Mouse (Mus musculus) embryonic facial prominence, embryonic 13.5 days (tissue): Measurements from ENCODE around the gene Sema4c. TPM values are rescaled to one million over a fixed set of nuclear protein-coding genes. Genes with fewer than 3 reads are reported as not detected.

Source experiments
- ATAC-seq: fragments of 200-750 bp; cut with Nextera tagmentation; 2 replicates; pipeline ENCODE4 v1.8.0; 2017; ENCODE audit warnings: low read depth; ENCODE audit not compliant: insufficient number of reproducible peaks, insufficient read depth, low FRiP score, low TSS enrichment
- H3K27ac ChIP-seq: fragments of 300-500 bp; sonication (generic); 2 replicates; pipeline ENCODE4 v1.5.1; 2015; ENCODE audit warnings: moderate library complexity, mild to moderate bottlenecking, inconsistent platforms
- H3K27me3 ChIP-seq: fragments of 300-500 bp; sonication (generic); 2 replicates; pipeline ENCODE4 v1.6.1; 2015; ENCODE audit warnings: mild to moderate bottlenecking, inconsistent platforms
- H3K36me3 ChIP-seq: fragments of 300-500 bp; sonication (generic); 2 replicates; pipeline ENCODE4 v1.6.1; 2015; ENCODE audit warnings: mild to moderate bottlenecking, inconsistent platforms
- H3K4me1 ChIP-seq: fragments of 300-500 bp; sonication (generic); 2 replicates; pipeline ENCODE4 v1.6.1; 2015; ENCODE audit warnings: inconsistent platforms
- H3K4me2 ChIP-seq: fragments of 300-500 bp; sonication (generic); 2 replicates; pipeline ENCODE4 v1.6.1; 2015; ENCODE audit warnings: moderate library complexity, mild to moderate bottlenecking, inconsistent platforms
- H3K4me3 ChIP-seq: fragments of 300-500 bp; sonication (generic); 2 replicates; pipeline ENCODE4 v1.5.1; 2015; ENCODE audit warnings: mild to moderate bottlenecking, inconsistent platforms
- H3K9ac ChIP-seq: fragments of 300-500 bp; sonication (generic); 2 replicates; pipeline ENCODE4 v1.6.1; 2015; ENCODE audit warnings: mild to moderate bottlenecking, inconsistent platforms
- H3K9me3 ChIP-seq: fragments of 300-500 bp; sonication (generic); 2 replicates; pipeline ENCODE4 v1.6.1; 2016; ENCODE audit warnings: inconsistent platforms
- WGBS: fragments of 180-500 bp; shearing (Covaris S2); methylation state at CpG from one replicate; pipeline ENCODE4 v1.1.7; 2015; ENCODE audit warnings: mixed read lengths; 5-methylcytosine and 5-hydroxymethylcytosine counted together
- microRNA-seq: library from miRNA; unstranded; fragments of <30 nt; microRNA quantifications from one replicate; pipeline ENCODE4, GENCODE M21; 2016
- polyA plus RNA-seq: library from polyadenylated mRNA; unstranded; fragments of >200 nt; fragmentation: Nextera tagmentation; extraction: Ambion mirVana; gene quantifications from 2 replicates; pipeline ENCODE4 v1.2.1, GENCODE M21; 2015

Sema4c gene
- polyA plus RNA-seq, 1 experiment from 2014 or later = 22.5 TPM

DNA sequence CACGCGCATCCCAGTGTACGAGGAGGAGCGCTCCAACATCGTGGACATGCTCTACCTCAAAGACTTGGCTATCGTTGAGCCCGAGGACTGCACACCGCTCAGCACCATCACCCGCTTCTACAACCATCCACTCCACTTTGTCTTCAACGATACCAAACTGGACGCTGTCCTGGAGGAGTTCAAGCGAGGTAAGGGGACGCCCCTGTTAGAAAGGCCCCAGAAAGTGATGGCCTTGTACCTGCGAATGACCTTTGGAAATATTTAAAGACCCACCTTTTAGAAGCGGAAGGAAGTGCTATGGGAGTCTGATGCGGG, 45.2 kb downstream of the Sema4c start:
- Histone ChIP-seq H3K27me3 (no peaks in the 10 kb centered on the region), H3K36me3 (peaks cover 23% of the 10 kb centered on the region), H3K4me3 (peak overlapping the region; percentile 75), H3K9me3 (no peaks in the 10 kb centered on the region), H3K4me1 (peaks cover 33% of the 10 kb centered on the region), H3K4me2 (peak overlapping the region; percentile 96), H3K27ac (peak overlapping the region; percentile 99; the same call in 1 of the 2 replicates), H3K9ac (peak overlapping the region; percentile 87)
- under 1% methylated on average over 16 of the region's 16 CpGs for WGBS
- ATAC-seq = no peak

DNA sequence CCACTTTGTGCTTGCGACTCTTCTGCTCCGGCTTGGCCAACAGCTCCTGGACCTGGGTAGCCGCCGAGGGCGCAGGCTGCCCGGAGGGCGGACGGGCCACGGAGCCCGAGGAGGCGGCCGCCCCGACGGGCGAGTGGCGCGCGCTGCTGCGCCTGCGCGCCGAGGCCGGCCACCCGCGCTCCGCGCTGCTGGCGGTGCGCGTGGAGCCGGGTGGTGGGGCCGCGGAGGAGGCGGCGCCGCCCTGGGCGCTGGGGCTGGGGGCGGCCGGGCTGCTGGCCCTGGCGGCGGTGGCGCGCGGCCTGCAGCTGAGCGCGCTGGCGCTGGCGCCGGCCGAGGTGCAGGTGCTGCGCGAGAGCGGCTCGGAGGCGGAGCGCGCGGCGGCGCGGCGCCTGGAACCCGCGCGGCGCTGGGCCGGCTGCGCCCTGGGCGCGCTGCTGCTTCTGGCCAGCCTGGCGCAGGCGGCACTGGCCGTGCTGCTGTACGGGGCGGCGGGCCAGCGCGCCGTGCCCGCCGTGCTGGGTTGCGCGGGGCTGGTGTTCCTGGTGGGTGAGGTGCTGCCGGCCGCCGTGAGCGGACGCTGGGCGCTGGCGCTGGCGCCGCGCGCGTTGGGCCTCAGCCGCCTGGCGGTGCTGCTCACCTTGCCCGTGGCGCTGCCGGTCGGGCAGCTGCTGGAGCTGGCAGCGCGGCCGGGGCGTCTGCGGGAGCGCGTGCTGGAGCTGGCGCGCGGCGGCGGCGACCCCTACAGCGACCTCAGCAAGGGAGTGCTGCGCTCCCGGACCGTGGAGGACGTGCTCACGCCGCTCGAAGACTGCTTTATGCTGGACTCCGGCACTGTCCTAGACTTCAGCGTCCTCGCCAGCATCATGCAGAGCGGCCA, 45.8 kb downstream of the Sema4c start:
- Histone ChIP-seq H3K9ac (peak overlapping the region; percentile 87), H3K4me1 (peaks cover 33% of the 10 kb centered on the region), H3K36me3 (peaks cover 25% of the 10 kb centered on the region), H3K9me3 (no peaks in the 10 kb centered on the region), H3K27me3 (no peaks in the 10 kb centered on the region), H3K4me2 (peak overlapping the region; percentile 96), H3K27ac (peak overlapping the region; percentile 99), H3K4me3 (peak overlapping the region; percentile 75)
- under 1% methylated on average over 111 of the region's 126 CpGs for whole genome bisulfite sequencing
- ATAC-seq = peak; percentile 48

DNA sequence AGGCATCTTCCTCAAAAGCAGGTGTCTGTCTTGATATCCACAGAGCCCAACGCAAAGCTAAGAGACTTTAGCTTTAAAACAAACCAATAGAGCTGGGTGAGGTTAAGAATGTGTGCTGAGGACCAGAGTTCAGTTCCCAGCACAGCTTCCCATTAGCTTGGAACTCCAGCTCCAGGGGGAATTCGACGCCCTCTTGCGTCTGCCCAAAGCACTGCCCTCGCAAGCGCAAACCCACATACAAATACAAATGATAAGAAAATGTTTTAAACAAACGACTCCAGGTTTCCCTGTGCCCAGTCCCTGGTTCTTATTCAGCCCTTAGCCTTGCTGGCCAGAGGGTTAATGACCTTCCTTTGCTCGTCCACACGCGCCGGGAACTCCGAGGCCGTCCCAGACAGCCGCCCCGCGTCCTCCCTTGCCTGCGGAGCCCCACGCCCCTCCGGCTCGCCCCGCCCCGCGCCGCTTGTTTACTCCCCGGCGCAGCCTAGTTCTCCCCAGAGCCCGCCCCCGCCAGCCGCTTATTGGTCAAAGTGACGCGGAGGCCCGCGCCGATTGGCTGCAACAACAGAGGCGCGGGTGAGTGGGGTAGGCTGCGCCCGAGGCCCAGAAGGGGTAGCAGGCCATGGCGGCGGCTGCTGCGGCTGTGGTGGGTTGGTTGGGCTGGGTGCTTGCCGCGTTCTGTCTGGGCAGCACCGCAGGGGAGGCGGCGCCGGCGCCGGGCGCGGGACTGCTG, 46.7 kb downstream of the Sema4c start, which contains the start of gene Cnnm3:
Cnnm3 (plus strand) TSS at position 579 of the 733 bp plus-strand sequence.
- Histone ChIP-seq H3K4me3 (peak within 1 kb of the TSS; percentile 75), H3K4me1 (peaks cover 33% of the 10 kb centered on the region), H3K4me2 (peak within 1 kb of the TSS; percentile 96), H3K9ac (peak within 1 kb of the TSS; percentile 87), H3K27ac (peak within 1 kb of the TSS; percentile 99), H3K36me3 (peaks cover 23% of the 10 kb centered on the region), H3K9me3 (no peaks in the 10 kb centered on the region), H3K27me3 (no peaks in the 10 kb centered on the region)
- WGBS = 1% methylated on average over 51 of the region's 51 CpGs
- peak; percentile 95 for ATAC-seq

DNA sequence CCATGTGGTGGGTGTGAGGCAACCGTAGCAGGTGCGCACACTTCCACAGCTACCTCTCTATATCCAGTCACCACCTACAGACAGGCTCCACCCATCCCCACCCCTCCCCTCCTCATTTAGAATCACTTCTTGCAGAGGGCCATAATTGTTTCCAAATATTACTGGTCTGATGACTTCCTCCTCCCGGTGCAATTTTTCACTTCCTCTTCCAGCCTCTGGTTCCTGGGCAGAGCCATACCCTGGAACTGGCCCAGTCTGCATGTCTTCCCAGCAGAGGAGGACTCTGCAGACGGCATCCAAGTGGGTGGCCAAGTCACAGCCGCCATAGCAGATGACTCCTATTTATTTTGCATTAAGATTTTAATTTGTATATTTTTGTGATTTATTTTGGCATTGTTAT, 49.9 kb downstream of the Sema4c start:
- H3K4me1 ChIP-seq = peaks cover 5% of the 10 kb centered on the region
- WGBS = 80% methylated on average over 5 of the region's 5 CpGs
- no peak for ATAC-seq
- H3K4me2 ChIP-seq = no peak overlapping the region
- H3K27ac ChIP-seq = no peak overlapping the region
- no peaks in the 10 kb centered on the region for H3K27me3 ChIP-seq
- no peaks in the 10 kb centered on the region for H3K9me3 ChIP-seq
- H3K9ac ChIP-seq = no peak overlapping the region
- no peak overlapping the region for H3K4me3 ChIP-seq
- H3K36me3 ChIP-seq = peaks cover 25% of the 10 kb centered on the region

DNA sequence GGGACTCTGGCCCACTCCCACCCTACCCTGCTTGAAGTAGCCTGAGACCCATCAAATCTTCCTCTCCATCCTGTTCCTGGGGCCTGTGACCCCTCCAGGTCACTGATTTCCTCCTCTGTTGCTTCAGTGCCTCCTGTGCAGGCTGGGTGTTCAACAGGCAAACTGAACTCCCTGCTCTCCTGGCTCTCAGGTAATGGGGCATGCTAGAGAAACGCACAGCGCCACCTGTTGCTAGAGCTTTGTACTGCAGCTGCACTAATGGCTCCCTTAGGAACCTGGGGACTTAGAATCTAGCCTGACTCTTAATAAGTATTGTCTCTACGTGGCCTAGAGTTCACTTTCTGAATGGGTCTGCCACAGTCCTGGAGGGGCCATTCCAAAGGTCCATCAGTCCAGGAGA, 56.9 kb downstream of the Sema4c start:
- Histone ChIP-seq H3K9me3 (no peaks in the 10 kb centered on the region), H3K4me3 (no peak overlapping the region), H3K9ac (no peak overlapping the region), H3K4me2 (no peak overlapping the region), H3K27ac (no peak overlapping the region), H3K4me1 (no peaks in the 10 kb centered on the region), H3K27me3 (no peaks in the 10 kb centered on the region), H3K36me3 (peaks cover 45% of the 10 kb centered on the region)
- ATAC-seq = no peak
- WGBS = 7% methylated on average over 3 of the region's 3 CpGs

Small RNA genes lying within 50 kb of the gene (microRNA-seq; reads per million reads assigned to microRNA genes)
- not detected for gene Gm47280

Other genes starting within 250 kb of the Sema4c start
- 50.6 and 51.0 TPM in 2 replicates for gene Kansl3, start 189.2 kb downstream of the Sema4c start, polyA plus RNA-seq
- gene Fer1l5, start 186.1 kb downstream of the Sema4c start, polyA plus RNA-seq = 1.1 and 1.3 TPM in 2 replicates
- gene Lman2l, start 113.1 kb downstream of the Sema4c start, polyA plus RNA-seq = 53.4 TPM in 2 replicates
- 15.6 and 16.2 TPM in 2 replicates for gene Cnnm4, start 86.7 kb downstream of the Sema4c start, polyA plus RNA-seq
- 3.4 and 3.8 TPM in 2 replicates for gene Cnnm3, start 46.5 kb downstream of the Sema4c start, polyA plus RNA-seq
- gene Ankrd23, start 21.5 kb downstream of the Sema4c start, polyA plus RNA-seq = 23.7 and 24.1 TPM in 2 replicates
- gene Gm42417, start 18.9 kb downstream of the Sema4c start, polyA plus RNA-seq = not detected in 2 replicates
- gene Ankrd39, start 10.9 kb downstream of the Sema4c start, polyA plus RNA-seq = 27.3 and 28.6 TPM in 2 replicates
- 0.81 and 2.2 TPM in 2 replicates for gene Fam178b, start 124.8 kb upstream of the Sema4c start, polyA plus RNA-seq
- 510 and 517 TPM in 2 replicates for gene Cox5b, start 133.1 kb upstream of the Sema4c start, polyA plus RNA-seq
- 0.21 and 0.25 TPM in 2 replicates for gene 4933424G06Rik, start 151.8 kb upstream of the Sema4c start, polyA plus RNA-seq
- gene Actr1b, start 156.1 kb upstream of the Sema4c start, polyA plus RNA-seq = 99.2 and 103 TPM in 2 replicates
- gene Zap70, start 203.4 kb upstream of the Sema4c start, polyA plus RNA-seq = 0.62 and 0.73 TPM in 2 replicates